In genomic region chr5:114708491-114708890, GRCm38 (mm10) we compare ENCODE assay signal across 8 mouse cellular contexts. TPM values are rescaled to one million over a fixed set of nuclear protein-coding genes. Genes with fewer than 3 reads are reported as not detected.
A peak's percentile ranks its signal among the peaks of the same experiment; 100 is the strongest.
DNase-seq lines count a peak whose midpoint lies in the region; ATAC-seq lines count a peak whose summit lies in the region.

No protein-coding gene starts in this region.

- H3K9me3 ChIP-seq in forebrain, embryonic 10.5 days, result no peaks in the 10 kb centered on the region
- no peaks in the 10 kb centered on the region for H3K9me3 ChIP-seq in liver, embryonic 13.5 days (replicated peaks)

- peak; percentile 58 to 64 for DNase-seq in cerebellum, adult 18-20 months
- DNase-seq in cerebellum, adult 8-10 months, result no peak
- peak; percentile 31 for DNase-seq in 3T3-L1 (ENCODE audit: low read depth, low spot score)
- no peak for DNase-seq in forebrain, embryonic 10.5 days (ENCODE audit: extremely low spot score, low spot score)
- DNase-seq in liver, embryonic 13.5 days, result no peak
- DNase-seq in ovary, adult 18-20 months (ENCODE audit: low spot score), result no peak
- no peak for DNase-seq in thymus, postnatal 14 days
- no peak for DNase-seq in gastrocnemius, postnatal 36 days

- H3K4me1 ChIP-seq in forebrain, embryonic 10.5 days, result peaks cover 17% of the 10 kb centered on the region
- H3K4me1 ChIP-seq in liver, embryonic 13.5 days (replicated peaks), result peaks cover 20% of the 10 kb centered on the region

- intact Hi-C loops in gastrocnemius, postnatal 36 days (cut with DNase I), result loop anchor here (5.0 kb wide), 1 partner anchor 34 kb away; no protein-coding TSS in a partner anchor

- H3K27me3 ChIP-seq in forebrain, embryonic 10.5 days (ENCODE audit: poor library complexity, severe bottlenecking), result no peaks in the 10 kb centered on the region
- H3K27me3 ChIP-seq in liver, embryonic 13.5 days, result no peaks in the 10 kb centered on the region

- H3K36me3 ChIP-seq in forebrain, embryonic 10.5 days (replicated peaks), result peaks cover 45% of the 10 kb centered on the region
- peaks cover 34% of the 10 kb centered on the region for H3K36me3 ChIP-seq in liver, embryonic 13.5 days

- peak overlapping the region; percentile 86; the same call in 1 of the 2 replicates for H3K27ac ChIP-seq in forebrain, embryonic 10.5 days
- H3K27ac ChIP-seq in liver, embryonic 13.5 days, result no peak overlapping the region

- H3K9ac ChIP-seq in liver, embryonic 13.5 days, result peak overlapping the region; percentile 84

- 59% methylated on average over 15 of the region's 15 CpGs for WGBS in forebrain, embryonic 10.5 days
- 46% methylated on average over 15 of the region's 15 CpGs for WGBS in liver, embryonic 13.5 days (ENCODE audit: insufficient replicate concordance)

- no peak for ATAC-seq in liver, embryonic 13.5 days (ENCODE audit: low read depth)

- H3K4me3 ChIP-seq in forebrain, embryonic 10.5 days, result peak overlapping the region; percentile 80
- peak overlapping the region; percentile 86 for H3K4me3 ChIP-seq in liver, embryonic 13.5 days (replicated peaks)

- H3K4me2 ChIP-seq in liver, embryonic 13.5 days, result peak overlapping the region; percentile 89

RNA-seq across cellular contexts. Expression of gene Tchp, which starts 0.9 kb away (rescaled TPM):
- polyA plus RNA-seq in forebrain, embryonic 10.5 days (2016; fragmentation: Nextera tagmentation; extraction: Ambion mirVana), result 20.9 and 22.6 TPM in 2 replicates
- 4.4 and 4.8 TPM in 2 replicates for polyA plus RNA-seq in liver, embryonic 13.5 days (2015; fragmentation: Nextera tagmentation; extraction: Ambion mirVana)
- 1 to 10 TPM; 2.7 to 2.9 TPM for total RNA-seq in gastrocnemius, postnatal 36 days (2021)

RNA-seq across cellular contexts. Expression of gene Gltp, which starts 17.7 kb away (rescaled TPM):
- 86.9 and 88.8 TPM in 2 replicates for polyA plus RNA-seq in forebrain, embryonic 10.5 days (2016; fragmentation: Nextera tagmentation; extraction: Ambion mirVana)
- polyA plus RNA-seq in liver, embryonic 13.5 days (2015; fragmentation: Nextera tagmentation; extraction: Ambion mirVana), result 36.1 and 41.7 TPM in 2 replicates
- total RNA-seq in gastrocnemius, postnatal 36 days (2021), result 1 to 10 TPM; 7.3 to 7.9 TPM

RNA-seq across cellular contexts. Expression of gene Trpv4, which starts 50.3 kb away (rescaled TPM):
- polyA plus RNA-seq in forebrain, embryonic 10.5 days (2016; fragmentation: Nextera tagmentation; extraction: Ambion mirVana), result 0.17 and 0.31 TPM in 2 replicates
- polyA plus RNA-seq in liver, embryonic 13.5 days (2015; fragmentation: Nextera tagmentation; extraction: Ambion mirVana), result 0.17 and 0.23 TPM in 2 replicates
- 1 to 10 TPM in 1 of 2 experiments, under 1 TPM in 1; 0.87 to 2.1 TPM for total RNA-seq in gastrocnemius, postnatal 36 days (2021)

Comparison
In these comparisons a context has a peak if more than half of its experiments do, and no peak if none do; other contexts are left out.
1. DNase-seq: peak in cerebellum, adult 18-20 months (2 of 2) and 3T3-L1 (single experiment); none in cerebellum, adult 8-10 months (single experiment), forebrain, embryonic 10.5 days (single experiment), liver, embryonic 13.5 days (single experiment), ovary, adult 18-20 months (single experiment), thymus, postnatal 14 days (single experiment) and gastrocnemius, postnatal 36 days (0 of 2).